Mouse (Mus musculus) megakaryocyte-erythroid progenitor cell, adult 5-6 weeks (primary cell): ENCODE data around the gene Tenm3. TPM values are rescaled to one million over a fixed set of nuclear protein-coding genes. Genes with fewer than 3 reads are reported as not detected.

Experiments
- ATAC-seq: replicated peaks from 2 replicates; pipeline ENCODE4 v1.8.0; 2016; ENCODE audit warnings: mild to moderate bottlenecking, inconsistent platforms; ENCODE audit not compliant: severe bottlenecking, poor library complexity, low FRiP score, low TSS enrichment
- total RNA-seq, 2 experiments: library from RNA; stranded (forward) in 1 of 2; stranded (reverse) in 1 of 2; fragments of 200-1000, 215-1000 nt in 1 of 2; fragments of >200 nt in 1 of 2; fragmentation: Nextera tagmentation in 1 of 2; gene quantifications; 2 replicates each; pipeline ENCODE4 v1.2.3; 2014 to 2017

The Tenm3 gene
- total RNA-seq, 2 experiments from 2014 or later = not detected

DNA sequence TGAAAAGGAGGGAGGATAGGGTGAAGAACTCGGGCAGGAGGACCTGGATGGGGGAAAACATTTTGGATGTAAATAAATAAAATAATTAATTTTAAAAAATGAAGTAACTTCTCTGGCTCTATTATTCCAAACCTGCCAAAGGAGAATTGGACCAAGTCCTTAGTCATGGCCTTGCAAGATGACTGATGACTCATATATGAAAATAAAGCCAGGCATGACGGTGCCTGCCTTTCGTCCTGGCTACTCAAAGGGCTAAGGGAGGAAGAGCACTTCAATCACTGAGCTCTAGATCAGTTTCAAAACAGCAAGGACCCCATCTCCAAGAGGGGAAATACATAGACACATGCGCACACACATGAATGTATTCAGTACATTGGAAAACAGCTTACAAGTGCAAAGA lies 234.1 kb downstream of the Tenm3 start:
- no peak for ATAC-seq

DNA sequence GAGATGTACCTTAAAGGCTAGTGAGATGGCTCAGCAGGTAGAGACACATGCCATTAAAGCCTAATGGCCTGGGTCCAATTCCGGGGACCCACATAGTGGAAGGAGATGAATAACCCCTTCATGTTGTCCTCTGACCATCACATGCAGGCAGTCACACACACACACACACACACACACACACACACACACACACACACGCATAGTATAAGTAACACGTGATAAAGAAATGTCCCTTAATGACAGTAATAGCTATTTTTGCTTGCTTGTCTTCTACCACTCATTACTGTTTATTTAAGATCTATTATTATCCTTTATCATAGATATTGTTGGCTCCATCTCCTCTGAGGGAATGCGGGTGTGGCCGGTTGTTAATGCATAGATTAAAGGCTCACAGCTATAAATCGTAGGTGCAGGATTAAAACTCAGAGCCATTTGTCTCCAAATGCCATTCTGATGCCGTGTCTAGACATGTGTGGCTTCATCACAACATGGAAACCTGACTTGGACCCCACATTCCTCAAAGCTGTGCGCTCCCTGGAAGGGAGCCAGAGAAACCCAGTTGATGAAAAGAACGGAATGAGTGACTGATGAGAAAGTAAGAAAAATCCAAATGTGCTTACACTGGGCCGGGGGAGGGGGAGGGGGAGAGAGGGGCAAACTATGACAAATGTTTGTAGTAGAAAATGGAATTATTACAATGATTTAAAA lies 239.4 kb downstream of the Tenm3 start:
- ATAC-seq = no peak

DNA sequence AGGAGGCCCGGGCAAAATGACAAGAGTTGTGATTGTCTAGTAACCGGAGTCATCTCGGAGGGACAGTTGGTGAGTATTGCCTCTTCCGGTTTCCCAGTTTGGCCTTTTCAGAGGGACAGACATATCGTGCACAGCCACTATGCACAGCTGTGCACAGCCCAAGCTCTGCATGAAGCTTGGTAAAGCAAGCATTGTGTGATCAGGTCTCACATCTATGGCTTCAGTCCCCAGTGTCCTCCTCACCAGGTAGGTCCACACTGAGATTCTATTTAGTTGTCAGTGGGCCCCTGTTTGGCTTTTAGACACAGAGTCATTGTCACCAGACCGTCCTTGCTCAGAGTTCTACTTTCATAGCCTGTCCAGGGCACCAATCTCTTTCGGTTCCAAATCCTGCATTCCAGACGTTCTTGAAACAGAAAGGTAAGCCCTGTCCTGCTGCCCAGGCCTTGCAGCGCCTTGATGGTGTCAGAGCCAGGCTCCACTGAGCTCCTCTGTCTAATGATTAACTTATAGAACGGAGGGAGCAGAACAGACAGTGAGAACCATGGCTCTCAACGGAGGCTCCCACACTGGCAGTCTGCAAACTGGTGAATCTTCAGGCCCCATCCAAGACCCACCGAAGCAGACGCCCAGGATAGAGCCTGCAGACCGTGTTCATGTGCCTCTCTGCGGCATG lies 240.4 kb downstream of the Tenm3 start:
- ATAC-seq = no peak

GRCm38 (mm10) chr8:48601621-48602020 lies 242.1 kb downstream of the Tenm3 start:
- ATAC-seq = no peak

GRCm38 (mm10) chr8:48599028-48599427 lies 244.7 kb downstream of the Tenm3 start:
- no peak for ATAC-seq

DNA sequence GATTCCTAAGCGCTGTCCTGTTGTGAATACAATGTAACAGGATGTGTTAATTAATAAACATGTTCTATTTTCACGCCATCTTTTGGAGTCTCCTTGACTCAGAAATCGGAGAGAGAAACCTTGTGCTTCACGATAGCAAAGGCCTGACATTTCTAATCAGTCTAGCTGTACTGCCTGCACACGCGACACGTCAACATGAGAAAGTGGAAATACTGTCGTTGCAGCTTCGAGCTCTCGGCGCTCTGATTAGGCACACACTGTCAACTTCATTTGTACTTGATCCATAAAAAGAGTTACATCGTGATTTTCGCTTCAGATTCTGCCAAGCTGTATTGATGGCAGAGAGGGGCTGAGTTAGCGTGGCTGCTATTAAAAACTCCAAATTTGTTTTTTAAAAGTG lies 247.4 kb downstream of the Tenm3 start:
- no peak for ATAC-seq

DNA sequence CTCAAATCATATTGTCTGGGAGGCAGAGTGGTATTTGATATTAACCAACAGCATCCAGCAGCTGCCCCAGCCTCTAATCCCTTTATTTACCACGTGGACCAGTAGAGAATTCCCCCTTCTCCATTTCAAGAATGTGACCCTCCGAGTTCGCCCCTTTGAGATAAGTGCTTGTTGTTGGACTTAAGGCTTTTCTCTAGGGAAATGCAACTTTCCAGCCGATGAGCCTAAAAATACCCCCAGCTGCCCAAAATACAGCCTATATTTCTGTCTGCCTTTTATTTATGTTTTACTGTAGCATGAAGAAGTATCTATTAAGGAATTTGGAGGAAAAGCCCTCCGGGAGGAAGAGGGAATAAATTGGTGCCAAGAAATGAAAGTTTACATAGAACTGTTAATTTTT lies 251.9 kb downstream of the Tenm3 start:
- no peak for ATAC-seq

DNA sequence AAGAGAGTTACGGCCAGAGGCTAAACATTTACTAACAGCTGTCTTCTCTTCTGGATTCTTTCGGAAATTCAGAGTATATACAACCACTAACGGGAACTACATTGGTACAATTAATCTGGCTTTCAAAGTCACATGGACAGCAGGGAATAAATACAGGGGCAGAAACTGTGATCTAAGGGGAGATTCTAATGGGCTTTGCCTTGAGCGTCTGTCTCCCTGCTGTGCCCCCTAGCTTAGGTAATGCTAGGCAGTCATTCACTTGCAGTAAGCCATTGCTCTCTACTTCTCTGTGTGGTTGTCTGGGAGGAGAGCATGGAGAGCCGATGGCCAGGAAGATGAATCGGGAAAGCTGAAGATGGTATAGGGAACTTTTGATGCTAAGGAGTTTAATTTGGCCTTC lies 264.0 kb downstream of the Tenm3 start:
- ATAC-seq = no peak

DNA sequence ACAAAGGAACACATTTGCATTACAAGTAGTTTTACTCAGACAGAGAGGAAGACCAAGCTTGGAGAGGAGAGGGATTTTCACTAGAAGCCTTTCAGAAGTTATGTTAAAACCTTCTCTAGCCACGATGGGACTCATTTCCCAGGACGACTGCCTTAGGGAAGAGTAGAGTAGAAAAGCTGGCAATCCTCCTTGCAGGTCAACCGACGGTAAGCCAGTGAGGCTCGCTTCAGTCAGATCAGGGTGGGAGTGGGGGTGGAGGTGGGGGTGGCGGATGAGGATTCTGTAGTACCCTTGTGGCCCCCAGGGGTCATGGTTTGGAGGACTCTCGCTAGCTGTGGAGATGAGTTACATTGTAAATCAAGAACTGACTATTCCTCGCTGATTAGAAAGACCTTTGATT lies 264.6 kb downstream of the Tenm3 start:
- no peak for ATAC-seq

DNA sequence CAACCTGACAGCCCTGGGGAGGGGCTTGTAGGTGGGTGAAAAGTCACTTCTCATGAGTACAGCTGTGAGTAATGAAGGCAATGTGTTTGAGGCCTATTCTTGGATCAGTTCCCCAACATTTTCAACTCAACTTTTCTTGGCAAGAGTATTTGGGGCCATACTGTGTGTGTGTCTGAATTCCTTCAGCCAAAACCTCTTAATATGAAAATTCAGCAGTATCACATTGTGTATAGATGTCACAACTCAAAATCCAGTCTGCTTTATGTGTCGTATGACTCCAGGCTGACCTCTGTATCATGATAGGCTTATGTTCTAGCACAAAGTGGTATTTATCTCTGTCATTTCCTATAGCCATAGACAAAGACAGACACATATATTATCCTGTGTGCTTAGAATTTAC lies 270.8 kb downstream of the Tenm3 start:
- ATAC-seq = no peak

DNA sequence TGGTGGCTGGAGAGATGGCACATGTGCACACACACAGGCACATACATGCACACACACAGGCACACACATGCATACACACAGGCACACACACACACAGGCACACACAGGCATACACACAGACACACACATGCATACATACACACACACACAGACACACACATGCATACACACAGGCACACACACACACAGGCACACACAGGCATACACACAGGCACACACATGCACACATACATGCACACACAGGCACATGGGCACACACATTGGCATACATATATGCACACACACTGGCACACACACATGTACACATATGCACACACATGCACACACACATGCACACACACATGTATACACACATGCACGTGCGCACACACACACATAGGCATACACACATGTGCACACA lies 271.4 kb downstream of the Tenm3 start:
- no peak for ATAC-seq

- no peak for ATAC-seq
Observed at GRCm38 (mm10) chr8:48568608-48569007, 275.1 kb downstream of the Tenm3 start.

- no peak for ATAC-seq
Observed at GRCm38 (mm10) chr8:48567929-48568607, 275.7 kb downstream of the Tenm3 start.

DNA sequence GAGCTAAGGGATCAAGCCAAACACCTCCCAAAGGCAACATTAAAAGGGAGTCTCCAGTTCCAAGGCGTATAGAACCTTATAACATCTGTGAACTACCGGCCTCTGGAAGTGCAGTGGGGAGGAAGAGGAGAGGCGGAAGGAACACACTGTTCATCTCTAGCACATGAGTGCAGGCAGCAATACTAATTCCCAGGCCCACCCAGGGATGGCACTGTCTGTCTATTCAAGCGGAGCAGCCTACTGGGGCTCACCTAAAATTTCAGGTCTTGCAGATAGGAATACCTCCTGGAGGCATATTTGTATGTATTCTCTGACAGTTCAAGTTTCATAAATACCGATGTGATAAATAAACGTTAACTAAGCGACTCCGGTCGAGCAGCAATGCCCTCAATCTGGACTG lies 283.5 kb downstream of the Tenm3 start:
- ATAC-seq = no peak

DNA sequence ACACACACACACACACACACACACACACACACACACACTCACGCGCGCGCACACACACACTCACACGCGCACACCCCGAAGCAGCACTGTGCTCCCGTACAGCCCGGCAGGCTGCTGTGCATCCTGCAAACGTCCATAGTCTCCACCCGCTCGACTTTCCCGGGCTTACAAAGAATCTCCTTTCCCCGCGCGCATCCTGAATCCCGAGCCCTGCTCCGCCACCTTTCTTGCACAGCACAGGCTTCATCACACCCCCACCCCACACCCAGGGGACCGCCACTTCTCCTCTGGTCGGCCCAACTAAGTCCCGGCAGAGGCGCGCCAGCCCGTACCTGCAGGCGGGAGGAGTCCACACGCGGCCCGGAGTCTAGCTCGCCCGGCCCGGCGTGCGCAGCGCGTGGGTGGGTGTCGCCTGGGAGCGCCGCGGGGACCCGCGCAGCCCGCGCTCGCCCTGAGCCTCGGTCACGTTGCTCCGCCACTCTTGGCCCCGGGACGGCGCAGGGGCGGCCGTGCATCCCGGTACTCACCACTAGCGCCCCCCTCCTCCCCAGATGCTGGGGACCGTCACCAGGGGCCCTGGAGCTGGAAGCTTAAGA lies 288.1 kb downstream of the Tenm3 start:
- no peak for ATAC-seq

DNA sequence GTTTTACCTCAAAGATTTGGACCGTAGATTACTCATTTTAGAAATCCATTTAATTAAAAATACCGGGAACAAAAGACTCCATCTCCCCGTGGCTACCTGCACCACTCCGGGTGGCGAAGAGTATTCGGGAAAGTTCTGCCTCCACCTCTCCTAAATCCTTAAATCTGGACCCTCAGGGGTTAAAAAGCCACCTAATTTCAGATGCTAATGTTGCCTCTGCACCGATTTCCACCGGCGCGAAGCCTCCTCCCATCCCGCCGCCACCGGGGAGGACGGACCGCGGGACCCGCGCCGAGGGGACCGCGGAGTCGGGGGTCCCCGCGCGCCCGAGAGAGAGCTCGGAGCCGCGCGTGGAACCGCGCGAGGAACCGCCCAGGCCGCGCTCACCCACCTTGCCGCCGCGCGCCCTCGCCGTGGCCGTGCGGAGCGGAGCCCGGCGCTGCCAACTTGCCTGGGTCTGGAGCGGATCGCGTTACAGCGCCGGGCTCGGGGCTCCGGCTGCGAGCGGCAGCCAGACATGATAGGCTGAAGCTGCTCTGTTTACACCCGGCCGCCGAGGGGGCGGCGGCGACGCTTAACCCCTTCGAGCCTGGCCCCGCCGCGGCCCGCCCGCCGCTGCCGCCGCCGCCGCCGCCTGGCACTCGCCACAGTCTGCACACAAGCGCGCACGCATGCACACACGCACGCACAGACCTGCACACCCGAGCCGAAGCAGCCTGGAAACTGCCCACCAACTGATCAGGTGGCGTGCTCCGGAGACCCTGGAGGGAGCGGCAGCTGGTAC lies 288.8 kb downstream of the Tenm3 start:
- ATAC-seq = no peak

DNA sequence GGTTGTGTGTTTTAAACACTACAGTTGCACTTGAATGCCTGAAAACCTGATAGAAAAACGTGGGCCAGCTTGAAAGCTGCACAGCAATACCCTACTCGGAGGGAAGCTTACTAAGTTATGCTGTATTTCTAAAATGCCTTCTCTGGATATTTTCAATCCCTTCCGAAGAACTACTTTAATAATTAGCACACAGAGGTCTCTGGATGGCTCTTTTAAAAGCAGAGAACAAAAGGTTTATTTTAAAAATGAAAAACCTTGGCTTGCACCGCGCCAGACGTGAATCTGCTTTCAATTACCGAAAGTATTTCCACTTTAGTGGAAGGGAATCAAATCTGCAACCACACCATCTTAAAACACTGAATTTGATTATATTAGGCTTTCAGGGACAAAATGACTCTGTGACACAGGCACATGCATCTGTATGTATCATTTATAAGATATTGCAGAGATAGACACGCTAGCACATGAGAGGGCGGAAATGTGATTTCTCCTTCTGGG lies 289.9 kb downstream of the Tenm3 start:
- no peak for ATAC-seq

GRCm38 (mm10) chr8:48552306-48552705 lies 291.4 kb downstream of the Tenm3 start:
- ATAC-seq = no peak

DNA sequence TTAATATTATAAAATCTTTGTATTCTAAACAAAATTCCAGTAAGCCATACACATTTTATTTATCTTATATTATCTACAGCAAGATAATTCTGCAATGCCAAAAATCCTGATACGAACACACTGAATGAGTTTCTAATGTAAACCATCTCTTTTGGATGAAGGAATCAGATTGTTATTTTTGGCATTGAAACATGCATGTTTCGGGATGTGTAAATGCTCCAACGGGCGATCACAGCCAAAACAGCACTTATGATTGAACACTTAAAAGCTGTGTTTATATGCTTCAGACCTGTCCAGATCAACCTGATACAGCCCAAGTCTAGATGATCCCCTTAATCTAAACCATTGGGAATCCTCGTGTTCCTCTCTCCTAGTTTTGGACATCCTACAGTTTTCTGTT lies 292.4 kb downstream of the Tenm3 start:
- ATAC-seq = no peak

DNA sequence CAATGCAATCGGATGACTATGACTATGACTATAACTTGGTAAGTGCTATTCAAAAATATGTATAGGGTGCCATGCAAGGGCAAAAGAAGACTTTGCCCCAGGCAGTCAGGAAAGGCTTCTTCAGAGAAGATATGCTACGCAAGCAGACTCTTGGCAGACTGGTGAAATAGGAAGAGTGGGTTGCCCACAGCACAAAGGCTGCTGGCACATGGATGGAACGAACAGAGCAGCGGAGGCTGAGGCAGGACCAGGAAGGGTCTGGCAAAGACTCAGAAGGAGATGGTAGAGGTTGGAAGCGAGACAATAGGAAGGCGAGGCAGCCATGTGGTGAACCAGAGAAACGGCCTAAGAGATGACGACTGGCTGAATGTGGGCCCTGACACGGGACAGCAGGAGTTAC lies 294.8 kb downstream of the Tenm3 start:
- ATAC-seq = no peak
